ENCODE assay signal across 18 mouse cellular contexts in genomic region chr8:110764671-110765070, GRCm38 (mm10). TPM values are rescaled to one million over a fixed set of nuclear protein-coding genes. Genes with fewer than 3 reads are reported as not detected.
"Had no signal": no experiment of that assay in that cellular context is flagged by ENCODE, and none has a peak within 500 bp of the region (broad histone marks: within the 10 kb centered on the region; RNA-seq: fewer than 3 reads in every experiment).

No protein-coding gene starts in this region.

- H3K4me1 ChIP-seq: limb, embryonic 12.5 days; midbrain, embryonic 15.5 days; neural tube, embryonic 13.5 days had no signal

- H3K9me3 ChIP-seq: kidney, embryonic 15.5 days; limb, embryonic 12.5 days; liver, embryonic 13.5 days; lung, embryonic 15.5 days; megakaryocyte, embryonic 14.5 days; midbrain, embryonic 15.5 days; neural tube, embryonic 13.5 days had no signal

- H3K27ac ChIP-seq: kidney, embryonic 15.5 days; limb, embryonic 12.5 days; liver, embryonic 13.5 days; lung, embryonic 15.5 days; macrophage; midbrain, embryonic 15.5 days; neural tube, embryonic 13.5 days had no signal

- H3K27me3 ChIP-seq: kidney, embryonic 15.5 days; limb, embryonic 12.5 days; liver, embryonic 13.5 days; lung, embryonic 15.5 days; midbrain, embryonic 15.5 days; neural tube, embryonic 13.5 days had no signal

- H3K4me2 ChIP-seq: kidney, embryonic 15.5 days; limb, embryonic 12.5 days; liver, embryonic 13.5 days; lung, embryonic 15.5 days; midbrain, embryonic 11.5 days; midbrain, embryonic 15.5 days; neural tube, embryonic 13.5 days had no signal

- ATAC-seq: liver, postnatal 0 days; midbrain, embryonic 15.5 days had no signal

- H3K36me3 ChIP-seq: kidney, embryonic 15.5 days; limb, embryonic 12.5 days; liver, embryonic 13.5 days; lung, embryonic 15.5 days; midbrain, embryonic 15.5 days; neural tube, embryonic 13.5 days had no signal

- H3K4me3 ChIP-seq: kidney, embryonic 15.5 days; limb, embryonic 12.5 days; liver, embryonic 13.5 days; lung, embryonic 15.5 days; megakaryocyte, embryonic 14.5 days; midbrain, embryonic 15.5 days; neural tube, embryonic 13.5 days had no signal

- H3K9ac ChIP-seq: kidney, embryonic 15.5 days; limb, embryonic 12.5 days; liver, embryonic 13.5 days; liver, postnatal 0 days; lung, embryonic 15.5 days; midbrain, embryonic 15.5 days; neural tube, embryonic 13.5 days had no signal

- DNase-seq: kidney, postnatal 14 days; liver; liver, embryonic 13.5 days; liver, postnatal 0 days; lung, postnatal 14 days; retina, postnatal 1 day; right cerebral cortex, postnatal 4 days; spleen, adult 18-20 months; thymus, adult 18-20 months; thymus, postnatal 14 days had no signal

RNA-seq across cellular contexts. Expression of gene Il34, which starts 41.1 kb away (rescaled TPM):
- polyA plus RNA-seq: macrophage had no signal
